Mouse (Mus musculus): ENCODE results near the gene Fam192a.
A peak's percentile ranks its signal among the peaks of the same experiment; 100 is the strongest.

Gene Fam192a

DNA sequence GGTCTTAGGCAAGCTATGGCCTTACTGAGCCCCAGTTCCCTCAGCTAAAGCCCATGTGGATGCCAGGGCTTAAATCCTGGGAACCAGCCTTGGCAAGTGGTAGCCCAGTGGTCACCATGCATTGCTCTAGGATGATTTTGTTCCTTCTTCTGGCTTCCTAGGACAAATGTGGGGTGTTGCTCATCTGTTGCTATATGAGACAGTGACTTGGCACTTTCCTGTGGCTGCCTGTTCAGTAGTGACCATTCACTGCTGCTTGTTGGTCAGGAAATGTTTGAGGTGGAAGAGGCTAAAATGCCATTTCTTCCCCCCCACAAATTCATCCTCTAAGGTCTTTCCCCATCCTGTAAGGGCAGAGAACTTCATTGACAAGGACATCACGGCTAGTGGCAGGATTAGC lies 32.4 kb downstream of the Fam192a start:
- DNase-seq = no peak

DNA sequence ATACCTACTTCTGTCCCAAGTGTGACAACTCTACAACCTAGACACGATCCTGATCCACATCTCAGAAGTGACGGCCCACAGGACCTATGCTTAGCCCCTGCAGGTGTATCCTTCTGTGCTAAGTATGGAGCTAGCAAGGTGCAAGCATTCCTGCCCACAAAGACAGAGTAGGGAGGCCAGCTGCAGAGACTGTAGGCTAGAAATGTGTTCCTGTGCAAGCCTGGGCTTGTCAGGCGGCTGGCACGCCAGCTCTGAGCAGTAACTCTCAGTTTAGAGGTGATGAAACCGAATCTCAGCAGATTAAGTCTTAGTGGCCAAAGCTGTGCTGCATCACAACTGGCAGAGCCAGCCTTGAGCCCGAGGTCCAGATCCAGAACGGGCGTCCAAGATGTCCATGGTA lies 33.7 kb downstream of the Fam192a start:
- DNase-seq = no peak

DNA sequence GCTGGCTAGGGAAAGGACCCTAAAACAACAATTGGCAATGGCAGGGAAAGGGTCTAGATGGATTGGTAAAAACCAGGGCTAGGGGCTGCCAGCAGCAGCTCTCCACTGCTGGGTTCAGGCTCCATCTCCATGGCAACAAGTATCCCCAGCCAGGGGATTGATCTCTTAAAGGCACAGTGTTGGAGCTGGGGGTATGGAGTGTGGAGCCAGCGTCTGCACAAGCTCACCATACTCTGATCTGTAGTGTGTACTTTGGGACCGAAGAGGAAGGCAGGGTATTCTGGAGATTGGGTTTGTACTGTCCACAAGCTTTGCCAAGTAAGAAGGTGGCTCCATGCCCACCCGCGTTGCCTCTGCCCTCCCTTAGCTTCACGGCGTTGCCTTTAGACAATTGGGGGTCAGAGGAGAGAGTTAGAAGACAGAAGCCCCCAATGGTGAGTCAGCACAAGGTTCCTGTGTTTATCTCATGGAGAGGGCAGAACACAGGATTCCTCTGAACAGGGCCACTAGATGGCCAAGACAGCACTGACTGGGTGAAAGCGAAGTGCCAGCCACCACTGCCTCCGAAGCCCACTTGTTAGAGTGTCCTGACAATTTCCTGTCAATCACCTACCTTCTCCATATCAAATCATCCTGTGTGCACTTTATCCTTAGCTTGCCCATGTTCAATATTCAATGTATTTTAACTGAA lies 34.5 kb downstream of the Fam192a start:
- no peak for DNase-seq

DNA sequence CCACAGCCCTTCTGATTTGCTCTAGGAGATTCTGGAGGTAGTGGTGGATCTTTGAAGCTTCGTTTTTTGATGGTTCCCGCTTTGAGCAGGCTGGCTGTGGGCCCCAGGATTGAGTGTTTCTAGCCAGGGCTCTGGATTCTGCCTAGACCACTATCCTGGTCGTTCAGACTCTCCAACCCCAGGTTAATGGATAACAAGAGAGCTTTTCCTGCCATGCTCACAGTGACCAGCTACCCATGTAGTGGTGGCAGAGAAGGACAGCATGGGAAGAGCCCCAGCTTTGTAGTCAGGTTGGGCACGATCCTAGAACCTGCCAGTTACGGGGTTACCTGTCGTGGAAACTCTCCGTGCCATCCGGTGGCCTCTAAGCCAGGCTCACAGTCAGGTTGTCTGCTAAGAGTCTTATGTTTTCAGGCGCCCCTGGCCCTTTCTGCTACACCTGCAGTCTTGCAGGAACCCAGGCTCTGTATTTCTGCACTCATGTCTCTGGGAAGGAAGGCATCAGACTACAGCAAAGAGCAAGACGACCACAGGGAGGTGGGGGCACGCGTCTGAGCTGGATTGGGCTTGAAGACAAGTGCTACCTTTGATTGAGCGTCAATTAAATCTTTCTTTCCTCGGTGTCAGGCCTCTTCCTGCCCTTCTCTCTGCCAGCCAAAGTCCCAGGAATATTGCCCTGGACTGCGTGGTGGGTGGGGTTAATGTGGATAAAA lies 35.2 kb downstream of the Fam192a start:
- DNase-seq = no peak

DNA sequence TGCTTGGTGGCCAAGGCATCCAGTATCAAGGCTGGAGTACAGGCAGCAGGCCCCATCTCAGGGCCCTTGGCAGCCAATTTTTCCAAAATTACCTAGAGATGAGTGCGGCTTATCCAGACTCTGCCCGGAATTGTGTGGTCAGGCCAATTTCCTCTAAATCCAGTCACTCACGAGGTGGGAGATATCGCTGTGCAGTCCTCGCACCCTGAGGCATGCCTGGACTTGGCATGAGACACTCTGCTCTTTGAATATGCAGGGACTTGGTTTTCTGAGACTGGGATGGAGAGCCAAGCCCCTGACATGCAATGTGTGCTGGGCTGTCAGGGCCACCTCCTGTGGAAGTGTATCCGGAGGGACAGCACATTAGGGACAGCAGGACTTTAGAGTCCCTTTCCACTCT lies 35.8 kb downstream of the Fam192a start:
- no peak for DNase-seq

DNA sequence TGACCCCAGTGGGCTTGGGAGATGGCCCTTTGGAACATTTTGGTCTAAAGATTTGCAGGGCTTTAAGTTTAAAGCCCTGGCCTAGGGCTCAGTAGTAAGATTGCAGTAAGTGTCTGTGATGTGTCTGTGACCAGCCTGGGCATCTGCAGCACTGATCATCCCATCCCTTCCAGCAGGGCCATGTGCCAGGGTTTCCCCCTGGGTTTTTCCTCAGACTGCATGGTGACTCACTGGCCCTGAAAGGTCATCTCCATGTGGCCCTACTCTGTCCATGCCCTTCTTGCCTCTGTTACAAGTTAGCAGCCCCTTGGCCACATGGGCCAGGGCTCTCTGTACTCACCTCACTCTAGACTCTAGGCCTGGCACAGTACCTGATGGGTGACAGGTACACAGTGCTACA lies 37.4 kb downstream of the Fam192a start:
- no peak for DNase-seq

DNA sequence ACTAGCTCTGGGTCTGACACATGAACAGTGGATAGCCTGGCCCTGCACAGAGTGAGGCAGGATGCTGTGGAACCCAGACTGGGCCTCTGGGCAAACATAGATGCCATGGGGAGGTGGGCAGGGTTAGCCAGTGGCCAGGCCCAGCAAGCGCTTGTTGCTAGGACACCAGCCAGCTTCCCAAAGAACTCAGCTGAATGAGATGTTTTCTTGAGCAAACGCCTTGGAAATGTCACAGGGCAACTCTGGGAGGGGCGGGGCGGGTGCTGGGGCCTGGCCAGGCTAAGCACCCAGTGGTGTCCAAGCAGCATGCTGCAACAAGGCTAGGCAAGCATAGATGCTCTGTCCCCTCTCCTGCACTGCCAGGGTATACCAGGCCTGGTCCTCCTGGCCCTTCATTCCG lies 40.5 kb downstream of the Fam192a start:
- DNase-seq = no peak

DNA sequence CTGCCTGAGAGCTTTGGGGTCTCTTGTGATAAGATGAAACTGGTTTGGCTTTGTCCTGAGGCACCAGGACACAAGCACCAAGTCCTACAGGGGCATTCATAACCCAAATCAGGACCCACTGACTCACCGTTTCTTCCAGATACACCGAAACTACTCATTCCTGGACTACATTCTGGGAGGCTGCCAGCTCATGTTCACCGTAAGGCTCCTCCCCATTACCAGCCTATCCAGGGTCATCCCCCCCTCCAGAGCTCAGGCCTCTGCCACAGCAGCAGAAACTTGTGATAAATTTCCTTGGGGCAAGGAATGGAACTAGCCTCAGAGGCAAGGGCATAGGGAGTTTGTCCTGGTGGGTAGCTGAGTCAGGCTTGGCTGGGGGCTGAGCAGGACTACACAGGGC lies 44.5 kb downstream of the Fam192a start:
- no peak for DNase-seq

DNA sequence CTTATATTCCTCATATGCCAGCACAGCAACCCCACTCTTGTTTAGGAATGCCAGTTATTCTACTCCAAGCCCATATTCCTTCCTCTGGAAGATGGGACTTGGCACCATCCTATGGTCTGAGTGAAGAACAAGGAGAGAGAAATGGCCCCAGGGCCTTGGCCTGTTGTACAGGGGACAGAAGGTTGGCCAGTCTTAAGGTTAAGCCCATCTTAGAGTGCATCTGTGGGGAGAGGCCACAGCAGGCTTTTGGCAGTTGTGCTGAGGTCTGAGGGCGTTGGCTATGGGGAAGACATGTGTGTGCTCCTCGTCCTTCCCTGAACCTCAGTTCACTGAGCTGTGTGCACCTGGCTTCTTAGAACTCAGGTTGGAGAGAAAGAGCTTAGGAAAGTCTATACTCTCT lies 49.1 kb downstream of the Fam192a start:
- no peak for DNase-seq

DNA sequence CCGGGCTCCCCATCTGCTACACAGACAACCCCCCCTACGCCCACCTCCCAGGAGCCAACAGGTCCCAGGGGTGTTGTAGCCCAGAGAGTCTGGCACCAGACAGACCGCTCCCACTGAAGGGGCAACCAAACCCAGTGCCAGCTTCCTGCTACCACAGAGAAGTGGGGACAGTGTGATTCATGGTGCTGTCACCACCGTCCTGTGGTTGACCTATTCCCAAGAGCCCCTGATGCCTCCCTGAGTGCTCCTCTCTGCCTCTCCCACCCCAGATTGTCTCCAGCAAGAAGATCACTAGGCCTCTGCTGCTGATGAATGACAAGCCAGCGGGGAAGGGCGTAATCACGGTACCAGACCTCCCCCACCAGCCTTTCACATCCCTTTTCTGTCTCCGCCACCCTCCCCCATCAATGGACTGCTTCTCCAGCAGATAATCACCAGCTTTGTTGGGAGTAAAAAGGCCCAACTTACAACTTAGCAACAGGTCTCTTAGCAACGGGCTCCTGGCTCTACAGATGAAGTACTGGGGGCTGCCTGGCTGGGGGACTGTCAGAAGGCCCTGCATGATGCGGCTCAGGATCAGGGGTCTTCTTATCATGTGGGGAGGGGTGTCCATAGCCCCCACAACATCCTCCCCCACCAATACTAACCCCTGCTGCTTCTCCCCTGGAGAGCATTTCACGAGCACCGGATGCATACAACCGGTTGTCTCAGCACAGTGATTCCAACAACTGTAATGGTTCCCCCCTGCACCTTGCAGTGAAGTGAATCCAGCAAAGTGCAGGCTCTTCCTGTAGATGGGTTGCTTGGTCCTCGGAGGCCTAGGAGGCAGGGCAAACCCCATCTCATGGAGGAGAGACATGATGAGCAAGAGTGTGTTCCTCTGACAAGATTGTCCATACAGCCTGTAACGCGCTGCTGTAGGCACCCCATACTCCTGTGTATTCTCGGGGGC lies 50.0 kb downstream of the Fam192a start:
- DNase-seq = peak; percentile 12

DNA sequence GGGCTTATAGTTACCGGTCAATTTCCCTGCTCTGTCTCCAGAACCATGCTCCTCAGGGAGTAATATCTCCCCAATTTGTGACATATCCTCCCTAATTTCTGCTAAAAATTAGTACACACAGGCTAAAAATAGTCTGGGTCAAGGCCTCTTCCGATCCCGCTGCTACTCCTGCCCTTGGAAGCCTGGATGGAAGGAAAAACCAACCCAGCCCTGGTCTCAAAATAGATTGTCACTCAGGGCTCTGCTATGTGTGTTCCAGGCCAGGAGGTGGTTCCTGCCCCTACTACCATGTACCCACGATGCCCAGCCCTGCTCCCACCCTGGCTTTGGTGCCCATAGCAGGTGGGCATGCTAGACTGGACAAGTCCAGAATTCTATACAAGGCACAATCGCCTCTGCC lies 51.8 kb downstream of the Fam192a start:
- no peak for DNase-seq

DNA sequence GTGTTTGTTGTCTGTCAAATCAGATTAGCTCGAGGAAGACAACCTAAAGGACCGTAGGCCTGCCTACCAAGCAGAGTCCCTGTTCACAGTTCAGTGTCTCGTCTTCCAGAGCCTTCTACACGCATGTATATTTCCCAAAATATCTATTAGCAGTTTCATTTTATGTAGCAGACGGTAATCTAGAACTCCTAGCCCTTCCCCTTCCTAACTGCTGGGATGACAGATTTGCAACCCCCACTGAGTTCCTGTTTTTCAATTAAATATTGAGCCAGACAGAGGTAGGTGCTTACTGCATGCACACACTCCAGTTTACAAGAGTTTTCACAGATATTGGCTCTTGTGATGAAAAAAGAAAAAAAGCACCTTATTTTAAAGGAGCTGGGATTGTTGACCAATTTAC lies 52.3 kb downstream of the Fam192a start:
- DNase-seq = no peak

DNA sequence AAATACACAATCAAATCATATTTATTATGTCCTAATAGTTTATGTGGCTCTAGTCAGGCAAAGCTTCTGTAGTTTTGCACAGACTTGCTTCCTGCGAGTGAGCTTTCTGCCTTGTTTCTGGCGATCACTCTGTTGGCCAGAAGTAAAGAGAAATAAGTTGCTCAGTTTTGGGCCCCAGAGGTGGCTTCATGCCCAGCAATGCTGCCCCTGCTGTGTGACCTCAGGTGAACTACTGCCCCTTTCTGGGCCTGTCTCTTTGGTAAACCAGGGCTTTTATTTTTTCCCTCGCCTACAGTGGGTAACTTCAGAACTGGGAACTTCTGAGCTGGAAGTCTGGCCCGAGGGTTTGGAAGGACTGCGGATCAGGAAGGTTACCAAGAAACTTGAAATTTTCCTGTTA lies 52.8 kb downstream of the Fam192a start:
- DNase-seq = no peak

DNA sequence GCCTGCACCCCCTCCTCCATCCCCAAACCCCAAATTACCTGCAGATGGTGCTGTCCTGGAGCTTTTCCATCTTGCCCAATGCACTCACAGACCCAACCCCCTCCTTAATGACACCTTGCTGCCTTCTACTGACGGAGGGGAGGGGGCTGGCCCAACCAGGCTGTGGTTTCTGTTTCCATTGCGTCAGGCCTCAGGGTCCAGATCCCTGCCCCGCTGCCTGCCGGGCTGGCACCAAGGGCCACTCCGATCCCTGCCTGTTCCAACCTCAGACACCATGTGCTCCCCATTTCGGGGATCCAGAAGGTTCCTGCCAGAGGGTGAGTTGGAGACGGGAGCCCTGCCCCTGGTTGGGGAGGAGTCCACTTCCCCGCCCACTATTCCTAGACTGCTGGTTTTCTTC lies 57.8 kb downstream of the Fam192a start:
- DNase-seq = no peak

DNA sequence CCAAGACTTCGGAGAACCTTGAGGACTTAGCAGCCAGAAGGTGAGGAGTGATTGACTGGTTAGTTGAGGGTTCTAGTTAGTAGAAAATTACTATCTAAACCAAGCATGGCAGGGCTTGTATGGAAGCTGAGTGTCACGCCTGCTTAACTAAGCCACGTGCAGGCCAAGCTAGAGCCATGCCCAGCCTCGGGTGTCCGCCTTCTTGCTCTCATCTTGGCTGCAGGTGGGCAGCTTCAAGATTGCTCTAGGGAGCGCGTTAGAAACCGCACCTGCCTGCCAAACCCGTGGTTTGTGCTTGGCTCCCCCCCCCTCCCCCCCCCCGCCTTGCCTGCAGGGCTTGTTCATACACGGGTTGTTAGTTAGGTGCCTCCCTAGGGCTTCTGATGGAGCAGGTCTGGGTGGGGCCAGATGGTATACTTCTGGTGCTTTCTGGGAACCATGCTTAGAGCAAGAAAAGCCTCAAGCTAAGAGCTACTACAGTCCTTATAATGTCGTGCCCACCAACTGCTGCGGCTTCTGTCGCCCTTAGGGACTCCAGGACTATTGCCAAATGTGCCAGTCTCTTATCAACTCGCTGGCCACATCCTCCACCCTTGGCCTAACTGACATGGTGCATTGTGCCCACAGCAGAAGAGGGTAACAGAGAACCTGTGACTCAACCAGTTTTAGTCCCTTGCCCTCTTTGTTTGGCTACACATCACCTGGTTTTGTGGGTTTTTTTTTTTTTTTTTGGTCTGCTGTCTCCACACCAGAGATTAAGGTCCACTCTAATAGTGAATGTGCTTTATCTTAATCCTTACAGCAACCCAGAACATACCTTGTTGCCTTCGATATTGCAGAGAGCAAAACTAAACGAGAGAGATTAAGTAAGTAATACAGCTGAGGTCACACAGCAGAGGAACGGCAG lies 60.7 kb downstream of the Fam192a start:
- no peak for DNase-seq

DNA sequence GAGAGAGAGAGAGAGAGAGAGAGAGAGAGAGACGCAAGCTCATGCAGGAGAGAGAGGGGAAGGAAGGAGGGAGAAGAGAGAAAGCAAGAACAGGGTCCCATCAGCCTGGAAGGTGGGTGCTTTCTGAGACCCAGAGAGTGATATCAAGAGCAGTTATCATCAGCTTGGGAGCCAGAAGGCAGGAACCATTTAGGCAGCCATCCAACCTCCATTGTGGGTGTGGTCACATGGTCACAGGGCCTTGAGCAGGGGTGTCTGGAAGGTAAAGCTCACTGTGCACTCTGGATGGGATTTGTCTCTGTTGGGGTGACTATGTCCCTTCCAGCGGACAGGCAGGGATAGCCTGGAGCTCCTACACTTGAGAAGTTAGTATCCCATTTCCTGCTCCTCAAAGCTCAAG lies 61.8 kb downstream of the Fam192a start:
- no peak for DNase-seq

DNA sequence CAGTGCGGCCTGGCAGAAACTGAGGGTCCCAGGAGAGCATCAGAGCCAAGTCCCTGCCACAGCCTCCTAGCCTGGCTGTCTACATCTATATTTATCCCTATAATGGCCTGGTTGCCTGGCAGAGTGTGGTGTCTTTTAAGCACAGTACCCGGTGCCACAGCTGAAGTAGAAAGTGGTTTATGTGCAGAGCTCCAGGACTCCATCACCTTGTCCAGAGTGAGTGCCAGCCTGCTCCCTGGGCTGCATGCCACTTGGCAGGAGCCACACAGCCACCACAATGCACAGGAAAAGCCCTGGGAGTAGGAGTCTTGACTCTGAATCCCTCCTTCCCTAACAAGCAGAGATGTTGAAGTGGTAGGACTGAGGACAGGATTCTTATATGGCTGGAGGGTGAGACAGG lies 64.3 kb downstream of the Fam192a start:
- no peak for DNase-seq

DNA sequence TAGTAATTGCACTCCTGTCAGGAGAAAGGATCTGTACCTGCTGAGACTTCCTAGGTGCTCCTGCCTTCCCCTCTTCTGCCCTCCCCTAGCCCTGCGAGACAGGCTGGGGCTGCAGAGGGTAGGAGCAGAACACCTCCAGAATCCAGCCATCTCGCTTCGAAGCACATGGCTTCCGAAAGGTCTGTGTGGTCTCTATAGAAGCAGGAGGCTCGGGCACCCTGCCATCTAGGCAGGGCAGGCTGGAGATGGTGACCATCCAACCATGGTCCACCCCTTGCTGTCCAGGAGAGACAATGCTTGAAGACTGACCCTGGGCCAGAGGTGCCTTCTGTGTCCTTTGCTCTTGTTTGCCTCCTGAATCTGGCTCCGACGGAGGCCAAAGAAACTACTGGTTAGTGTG lies 66.2 kb downstream of the Fam192a start:
- no peak for DNase-seq

DNA sequence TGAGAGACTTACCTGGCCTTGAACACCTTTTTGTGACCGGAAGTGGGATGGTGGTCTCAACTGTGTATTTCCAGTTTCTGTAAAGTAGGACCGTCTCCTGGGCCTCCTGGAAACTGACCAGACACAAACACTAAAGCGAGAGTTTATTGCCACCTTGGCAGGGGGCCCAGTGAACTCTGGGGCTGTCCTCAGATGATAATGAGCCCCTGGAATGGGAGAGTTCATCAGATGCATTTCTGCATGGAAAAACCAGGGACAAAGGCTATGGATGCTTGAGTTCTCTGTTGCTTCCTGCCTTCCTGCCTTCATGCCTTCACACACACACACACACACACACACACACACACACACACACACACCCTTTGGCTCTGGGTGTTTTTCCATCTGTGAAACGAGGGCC lies 67.2 kb downstream of the Fam192a start:
- no peak for DNase-seq

DNA sequence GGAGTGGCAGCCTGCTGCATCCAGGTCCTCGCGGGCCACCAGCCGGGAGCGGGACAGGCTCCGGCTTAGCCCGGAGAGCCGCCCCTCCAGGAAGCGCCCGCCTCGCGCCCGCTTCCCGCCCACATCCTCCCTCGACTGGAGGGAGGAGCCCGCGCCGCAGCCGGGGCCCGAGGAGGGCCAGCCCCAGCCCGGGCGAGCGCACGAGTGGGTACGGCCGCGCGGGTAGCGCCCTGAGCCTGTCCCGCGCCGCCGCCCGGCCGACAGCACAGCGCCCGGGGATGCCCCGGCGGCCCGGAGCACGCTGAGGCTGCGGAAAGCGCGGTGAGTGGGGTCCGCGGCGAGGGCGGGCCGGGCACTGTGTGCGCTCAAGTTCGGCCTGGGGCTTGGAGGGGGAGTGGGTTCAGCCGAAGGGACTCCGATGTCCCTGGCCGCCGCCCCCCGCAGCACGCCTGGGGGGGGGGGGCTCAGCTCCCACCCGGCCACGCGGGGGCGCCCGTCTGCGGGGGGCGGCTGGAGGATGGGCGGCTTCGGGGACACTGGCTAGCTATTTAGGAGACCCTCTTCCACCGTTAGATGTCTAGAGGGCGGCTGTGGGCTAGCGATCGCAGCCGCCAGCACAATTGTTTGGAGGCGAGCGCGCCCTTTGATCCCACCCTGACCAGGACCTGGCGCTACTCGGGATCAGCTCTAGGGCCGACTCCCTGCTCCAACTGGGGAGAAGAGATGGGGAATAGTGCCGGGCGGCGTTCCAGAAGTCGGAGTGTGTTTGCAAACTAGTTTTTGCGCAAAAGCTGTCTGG lies 68.7 kb downstream of the Fam192a start, which contains the start of gene Cpne2:
TSS of gene Cpne2 (plus strand) at position 118 of the 799 bp plus-strand sequence.
- peak; percentile 60 for DNase-seq

DNA sequence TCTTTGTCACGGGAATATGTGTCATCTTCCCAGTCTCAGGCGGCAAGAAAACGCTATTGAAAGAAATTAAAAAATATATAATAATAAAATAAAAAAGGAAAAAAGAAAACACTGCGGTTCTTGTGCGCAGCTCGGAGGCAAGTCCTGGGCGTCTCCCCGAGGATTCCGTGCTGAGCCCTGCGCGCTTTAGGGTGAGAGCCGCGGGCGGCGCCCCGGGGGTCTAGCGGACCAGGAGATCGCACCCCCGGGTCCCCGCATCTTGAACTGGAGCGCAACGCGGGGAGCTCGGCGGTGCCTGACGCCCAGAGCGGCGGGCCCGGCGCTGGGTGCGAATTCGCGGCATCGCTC lies 69.3 kb downstream of the Fam192a start:
- no peak for DNase-seq

DNA sequence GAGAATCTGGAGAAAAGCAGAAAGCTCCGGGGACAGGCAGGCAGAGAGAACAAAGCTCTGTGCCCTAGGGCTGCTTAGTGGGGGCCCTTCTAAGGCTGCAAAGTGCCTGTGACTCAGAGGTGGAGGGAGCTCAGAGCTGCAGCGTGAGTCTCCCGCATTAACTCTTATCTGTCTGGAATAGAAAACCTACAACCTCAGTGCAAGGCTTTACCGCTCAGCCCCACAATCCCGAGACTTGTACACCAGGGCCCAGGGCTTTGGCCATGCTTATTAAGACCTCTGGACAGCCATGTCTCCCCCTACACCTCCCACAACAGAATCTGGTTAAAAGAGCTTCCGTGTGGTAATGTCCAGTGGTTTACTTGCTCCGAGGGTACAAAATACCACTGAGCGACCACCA lies 69.8 kb downstream of the Fam192a start:
- DNase-seq = no peak
